Mouse (Mus musculus) spleen, adult 18-20 months (tissue): ENCODE data around the gene Golga2.

Source experiments
- DNase-seq, 2 experiments: peaks; one replicate each; pipeline ENCODE4 v3.0.0; 2022; ENCODE audit warnings: mixed read lengths in 2 of 2

The Golga2 gene

DNA sequence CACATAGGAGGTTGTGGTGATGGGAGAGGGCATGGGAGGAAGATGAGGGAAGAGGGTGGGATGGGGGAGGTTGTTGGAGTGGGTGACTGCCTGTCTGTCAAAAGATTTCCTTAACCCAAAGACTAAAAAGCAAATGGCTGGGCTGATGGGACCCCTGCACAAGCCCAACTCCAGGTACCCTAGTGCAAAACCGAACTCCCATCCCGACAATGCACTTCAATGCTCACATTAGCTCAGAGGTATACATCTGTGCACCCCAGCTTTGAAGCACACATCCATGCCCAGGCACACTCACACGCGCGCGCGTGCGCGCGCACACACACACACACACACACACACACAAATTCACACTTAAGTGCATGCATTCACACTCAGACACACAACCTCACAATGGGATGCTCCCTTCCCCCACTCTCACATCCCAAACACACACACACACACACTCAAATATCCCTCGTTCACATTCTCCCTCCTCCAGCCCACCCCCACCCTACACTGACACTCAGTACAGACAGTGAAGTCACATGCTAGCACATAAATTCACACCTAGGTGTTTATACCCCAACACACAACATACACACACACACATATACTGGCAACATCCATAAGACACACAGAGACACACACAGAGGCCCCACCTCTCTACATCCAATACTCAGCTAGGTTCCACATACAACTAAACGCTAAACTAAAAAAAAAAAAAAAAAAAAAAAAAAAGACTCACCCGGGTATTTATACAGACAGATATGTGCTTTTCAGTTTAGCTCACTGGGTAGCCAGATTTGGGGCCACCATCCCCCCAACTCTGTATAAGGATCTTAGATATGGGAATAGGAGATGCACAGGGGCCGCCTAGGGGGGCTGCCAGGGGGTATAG is 31.8 kb downstream of the Golga2 start:
- no peak for DNase-seq

DNA sequence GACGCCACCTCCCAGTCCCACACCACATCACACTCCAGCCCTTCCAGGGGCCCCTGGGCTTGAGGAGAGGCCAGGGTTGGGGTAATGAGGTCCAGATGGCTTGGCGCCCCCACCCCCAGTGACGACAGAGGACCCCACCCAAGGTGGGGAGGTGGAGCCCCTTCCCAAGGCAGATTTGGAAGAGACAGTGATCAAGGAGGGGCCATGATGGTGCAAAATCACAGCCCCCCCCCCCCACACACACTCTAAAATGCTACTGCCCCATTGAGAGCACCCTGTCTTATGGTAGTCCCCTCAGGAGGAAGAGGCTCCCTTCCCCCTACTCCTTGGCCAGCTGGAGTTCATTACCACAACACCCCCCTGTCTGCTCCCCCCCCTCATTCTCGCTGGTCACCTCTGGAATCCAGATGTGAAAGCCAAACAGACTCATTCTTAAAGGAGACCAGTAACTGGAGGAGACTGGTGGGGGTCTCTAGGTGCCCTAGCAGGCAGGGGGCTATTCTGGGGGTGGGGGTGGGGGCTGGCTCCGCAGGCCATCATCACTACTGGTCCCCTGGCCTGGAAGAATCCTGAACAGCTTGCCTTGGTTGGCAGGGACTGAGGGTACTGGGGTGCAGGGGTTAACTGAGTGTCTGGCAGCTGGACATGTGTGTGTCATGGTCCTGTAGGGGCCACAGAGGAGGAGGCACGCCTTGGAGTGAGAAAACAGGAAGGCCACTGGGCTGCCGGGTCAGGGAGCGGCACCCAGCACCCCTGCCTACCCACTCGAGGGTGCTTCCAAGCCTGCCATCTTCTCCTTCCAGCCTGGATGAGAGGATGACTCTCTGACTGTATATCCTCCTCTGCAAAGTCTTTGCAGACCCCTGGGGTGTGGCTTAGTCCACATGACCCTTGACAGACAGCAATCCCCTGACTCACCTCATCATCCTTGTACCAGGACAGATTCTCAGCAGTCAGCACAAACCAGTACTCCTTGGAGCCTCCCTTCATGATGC is 32.7 kb downstream of the Golga2 start:
- no peak for DNase-seq

DNA sequence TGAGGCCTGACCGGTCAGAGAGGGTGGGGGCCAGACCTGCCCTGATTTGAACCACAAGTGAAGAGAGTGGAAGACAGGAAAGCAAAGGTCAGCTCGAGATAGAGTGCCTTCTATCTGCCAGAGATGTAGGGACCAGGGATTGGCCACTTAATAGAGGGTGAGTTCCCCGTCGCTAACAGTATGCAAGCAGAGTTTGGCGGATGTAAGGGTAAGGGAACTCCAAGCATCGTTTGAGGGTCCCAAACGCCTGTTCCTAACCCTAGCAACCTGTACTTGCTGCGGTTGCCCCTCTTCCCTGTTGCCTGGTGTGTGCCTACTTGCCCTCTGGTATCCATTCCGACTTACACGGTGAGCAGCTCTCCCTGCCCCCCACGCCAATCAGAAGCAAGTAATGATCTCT is 33.5 kb downstream of the Golga2 start:
- no peak for DNase-seq

DNA sequence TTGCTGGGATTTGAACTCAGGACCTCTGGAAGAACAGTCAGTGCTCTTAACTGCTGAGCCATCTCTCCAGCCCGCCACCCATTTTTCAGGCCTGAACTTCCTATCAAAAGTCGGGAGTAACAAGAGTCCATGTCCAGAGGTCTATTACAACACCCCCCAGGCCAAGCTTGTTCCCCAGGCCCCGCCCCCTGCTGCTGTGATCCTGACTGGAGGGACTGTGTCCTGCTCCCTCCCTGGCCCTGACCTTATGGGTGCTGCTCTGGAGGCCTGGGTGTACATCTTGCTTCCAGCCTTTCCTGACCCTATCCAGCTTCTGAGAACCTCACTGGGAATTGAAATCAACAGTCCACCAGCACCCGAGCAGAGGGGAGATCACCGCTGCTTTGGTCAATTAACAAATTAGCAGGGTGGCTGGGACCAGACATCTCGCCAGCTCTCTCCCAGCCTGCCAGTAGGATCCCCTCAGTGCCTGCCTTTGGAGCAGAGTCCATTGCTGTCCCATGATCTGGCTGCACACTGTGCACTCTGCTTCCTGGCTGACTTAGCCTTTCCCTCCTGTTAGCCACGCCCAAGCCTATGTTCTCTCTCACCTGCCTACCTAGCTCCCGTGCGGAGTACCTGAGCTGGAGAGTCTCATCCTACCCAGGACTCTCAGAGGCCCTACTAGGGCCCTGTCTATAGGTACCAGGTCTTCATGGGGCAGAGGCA is 34.6 kb downstream of the Golga2 start:
- DNase-seq, result no peak

DNA sequence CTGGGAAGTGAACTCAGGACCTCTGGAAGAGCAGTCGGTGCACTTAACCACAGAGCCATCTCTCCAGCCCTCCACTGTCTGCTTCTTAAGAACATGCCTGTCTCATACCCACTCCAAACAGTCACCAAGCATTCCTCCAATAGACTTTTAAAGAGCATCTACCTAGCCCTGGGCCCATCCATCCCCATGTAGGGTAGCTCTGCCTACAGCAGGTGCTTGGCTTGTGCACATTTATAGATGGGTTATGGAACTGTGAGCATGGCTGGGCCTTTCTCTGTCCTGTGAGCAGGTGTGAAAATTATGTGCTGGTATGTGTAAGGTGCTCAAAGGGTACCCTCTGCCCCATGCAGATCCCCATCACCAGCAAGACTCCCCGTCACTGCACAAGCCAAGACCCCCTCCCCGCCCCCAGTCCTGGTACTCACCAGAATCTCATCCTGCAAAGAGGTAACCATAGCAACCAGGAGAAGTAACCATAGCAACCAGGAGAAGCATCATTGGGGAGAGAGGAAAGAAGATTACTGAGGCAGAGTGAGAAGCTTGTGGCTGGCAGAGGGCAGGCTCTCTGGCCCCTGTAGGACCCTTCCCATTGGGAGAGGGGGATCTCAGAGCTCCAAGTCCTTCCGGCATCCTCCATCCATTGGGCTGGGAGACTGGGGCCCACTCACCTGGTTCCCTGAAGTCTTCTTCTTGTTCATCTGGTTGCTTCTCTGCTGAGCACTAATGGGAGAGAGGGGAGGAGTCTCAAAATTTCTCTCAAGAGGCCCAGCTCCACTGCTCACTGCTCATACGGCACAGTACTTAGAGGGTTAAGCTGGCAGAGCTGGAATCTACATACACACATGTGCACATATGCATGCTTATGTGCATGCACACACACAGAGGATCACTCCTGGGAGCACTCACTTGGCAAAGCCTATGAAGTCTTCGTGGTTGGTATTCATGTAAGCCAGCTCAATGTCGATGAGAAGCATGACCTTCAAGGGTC is 35.9 kb downstream of the Golga2 start:
- DNase-seq, result no peak

DNA sequence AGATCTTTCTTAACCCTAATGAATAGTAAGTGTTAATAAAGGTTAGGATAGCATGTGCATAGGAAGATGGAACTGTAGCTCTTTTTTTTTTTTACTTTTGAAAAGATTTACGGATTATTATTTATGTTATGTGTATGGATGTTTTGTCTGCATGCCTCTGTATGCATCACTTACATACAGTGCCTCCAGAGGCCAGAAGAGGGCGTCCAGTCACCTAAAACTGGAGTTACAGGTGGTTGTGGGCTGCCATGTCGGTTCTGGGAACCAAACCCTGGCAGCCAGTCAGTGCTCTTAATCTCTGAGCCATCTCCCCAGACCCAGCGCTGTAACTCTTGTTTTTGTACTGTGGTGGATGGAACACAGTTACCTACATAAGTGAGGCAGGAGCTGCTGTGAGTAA is 37.1 kb downstream of the Golga2 start:
- DNase-seq, result no peak

DNA sequence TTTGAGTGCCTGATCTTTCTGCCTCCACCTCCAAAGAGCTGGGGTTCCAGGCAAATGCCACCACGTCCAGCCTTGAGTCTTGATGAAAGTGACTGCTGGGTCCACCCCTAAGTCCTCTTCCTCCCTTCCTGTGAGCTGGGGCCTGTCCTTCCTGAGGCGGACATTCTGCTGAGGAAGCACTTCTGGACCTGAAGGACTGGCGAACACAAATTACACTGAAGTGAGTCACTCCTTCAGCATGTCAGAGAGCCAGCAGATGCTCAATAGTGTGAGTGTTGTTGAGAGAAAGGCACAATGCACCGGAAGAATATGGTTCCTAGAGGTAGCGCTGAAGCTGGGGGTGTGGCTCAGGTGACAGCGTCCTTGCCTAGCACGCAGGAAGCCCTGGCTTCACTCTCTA is 38.2 kb downstream of the Golga2 start:
- DNase-seq, result no peak

DNA sequence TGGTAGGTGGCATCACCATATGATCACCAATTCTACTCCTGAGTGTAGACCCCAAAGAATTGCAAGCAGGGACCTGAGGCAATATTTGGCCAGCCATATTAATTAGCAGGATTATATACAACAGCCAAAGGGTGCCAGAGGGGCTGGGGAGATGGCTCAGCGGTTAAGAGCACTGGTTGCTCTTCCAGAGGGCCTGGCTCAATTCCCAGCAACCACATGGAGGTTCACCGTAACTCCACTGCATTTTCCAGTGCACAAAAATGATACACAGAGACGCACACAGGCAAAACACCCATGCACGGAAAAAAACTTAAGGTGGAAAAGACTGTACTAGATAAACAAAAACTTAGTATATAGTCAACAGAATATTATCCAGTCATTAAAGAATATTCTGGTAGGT is 40.0 kb downstream of the Golga2 start:
- DNase-seq, result no peak

DNA sequence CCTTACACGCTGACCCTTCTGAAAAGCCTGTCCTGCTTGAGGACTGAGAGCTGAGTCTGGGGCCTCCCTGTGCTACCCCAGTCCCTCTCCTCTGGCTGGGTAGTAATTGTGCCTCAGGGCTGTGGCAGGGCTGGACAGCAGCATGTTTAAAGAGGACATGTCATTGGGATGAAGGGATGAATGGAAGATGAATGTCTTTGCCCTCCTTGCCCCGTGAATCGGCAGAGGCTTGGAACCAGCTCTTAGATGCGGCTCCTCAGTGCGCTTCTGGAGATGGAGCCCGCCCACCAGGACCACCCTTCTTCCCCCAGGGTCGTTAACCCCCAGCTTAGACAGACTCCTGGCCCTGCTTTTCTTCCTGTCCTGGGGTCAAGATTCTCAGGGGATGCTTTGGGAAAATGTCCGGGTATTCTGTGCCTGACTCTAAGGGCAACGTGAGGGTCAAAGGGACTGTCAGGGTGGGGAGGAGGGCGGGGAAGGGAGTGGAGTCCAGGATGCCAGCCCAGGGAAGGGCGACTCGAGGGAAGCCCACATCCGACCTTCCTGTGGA is 41.8 kb downstream of the Golga2 start:
- no peak for DNase-seq

DNA sequence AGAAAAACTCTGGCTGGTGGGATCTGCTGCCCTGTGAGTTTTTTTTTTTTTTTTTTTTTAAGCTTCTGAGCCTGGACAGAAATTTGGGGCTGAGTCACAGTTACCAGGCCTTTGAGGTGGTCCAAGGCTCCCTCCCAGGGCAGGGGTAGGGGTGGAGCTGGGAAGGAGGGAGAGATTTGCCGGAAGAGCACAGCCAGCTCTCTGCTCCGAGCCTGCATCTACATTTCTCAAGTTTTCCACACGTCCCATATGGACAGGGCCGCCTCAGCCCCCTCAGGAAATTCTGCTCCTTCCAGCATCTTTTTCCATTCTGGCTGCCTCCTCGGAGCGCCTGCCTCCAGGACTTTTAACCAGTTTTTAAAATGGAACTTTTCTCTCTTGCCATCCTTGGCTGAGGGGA is 42.3 kb downstream of the Golga2 start:
- DNase-seq, result no peak

DNA sequence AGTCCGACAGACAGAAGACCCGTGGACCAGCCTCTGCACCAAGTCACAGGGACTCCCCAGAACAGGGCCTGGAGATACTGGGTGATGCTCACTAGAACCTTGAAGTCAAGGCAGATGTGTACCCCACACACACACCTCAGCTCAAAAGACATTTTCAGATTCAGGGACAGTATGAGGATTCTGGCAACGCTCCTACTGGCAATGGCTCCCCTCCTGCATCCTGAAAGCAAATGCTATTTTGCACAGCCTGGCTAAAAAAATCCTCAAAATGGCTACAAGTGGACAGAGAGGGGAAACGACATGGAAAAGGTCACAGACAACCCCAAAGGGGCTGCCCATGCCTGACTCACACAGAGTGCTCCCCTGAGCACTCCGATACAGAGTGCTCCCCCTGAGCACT is 45.0 kb downstream of the Golga2 start:
- DNase-seq, result no peak

DNA sequence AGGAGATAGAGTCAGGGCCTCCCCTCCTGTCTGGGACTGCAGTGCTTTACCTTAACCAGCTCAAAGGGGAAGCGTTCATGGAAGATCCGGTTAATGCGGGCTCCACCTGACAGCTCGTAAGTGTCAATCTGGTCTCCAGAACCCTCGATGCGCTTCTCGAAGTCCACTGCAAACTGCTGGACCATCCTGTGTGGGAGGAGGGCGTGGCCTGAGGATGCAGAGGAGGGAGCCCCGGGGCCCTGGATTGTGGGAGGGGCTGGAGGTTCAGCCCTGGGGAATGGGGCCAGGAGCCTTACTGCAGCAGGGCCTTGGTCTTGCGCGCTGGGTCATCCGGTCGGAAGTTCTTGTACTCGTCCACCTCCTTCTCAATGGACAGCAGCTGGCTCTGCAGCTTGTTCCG is 48.7 kb downstream of the Golga2 start:
- DNase-seq, result no peak

DNA sequence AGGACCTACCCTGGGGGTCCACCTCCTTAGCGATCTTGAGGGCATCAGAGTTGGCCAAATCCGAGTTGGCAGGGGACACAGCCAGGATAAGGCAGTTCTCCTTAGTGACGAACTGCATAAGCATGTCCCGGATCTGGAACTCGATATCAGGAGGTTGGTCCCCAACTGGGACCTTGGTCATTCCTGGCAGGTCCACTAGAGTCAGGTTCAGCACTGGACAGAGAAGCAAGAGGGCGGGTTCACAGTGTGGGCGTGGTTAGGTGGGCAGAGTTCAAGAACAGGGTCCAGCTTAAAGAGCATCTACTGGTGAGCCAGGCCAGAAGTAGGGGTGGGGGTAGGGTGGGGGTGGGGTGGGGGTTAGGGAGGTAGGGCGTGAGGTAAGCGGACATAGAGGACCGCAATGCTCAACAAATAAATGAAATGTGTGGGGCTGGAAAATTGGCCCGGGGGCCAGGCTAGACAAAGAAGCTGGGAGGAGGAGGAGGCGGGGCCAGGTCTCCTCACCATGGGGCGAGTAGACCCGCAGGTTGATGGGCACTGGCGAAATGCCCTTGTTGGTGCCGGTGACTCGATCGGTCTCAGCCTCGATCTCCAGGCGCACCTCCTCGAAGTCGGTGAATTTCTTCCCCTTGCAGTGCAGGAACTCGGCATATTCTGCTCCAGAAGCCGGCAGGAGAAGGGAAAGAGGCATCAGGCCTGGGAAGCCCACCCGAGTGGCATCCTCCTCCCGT is 52.9 kb downstream of the Golga2 start:
- DNase-seq, result no peak

DNA sequence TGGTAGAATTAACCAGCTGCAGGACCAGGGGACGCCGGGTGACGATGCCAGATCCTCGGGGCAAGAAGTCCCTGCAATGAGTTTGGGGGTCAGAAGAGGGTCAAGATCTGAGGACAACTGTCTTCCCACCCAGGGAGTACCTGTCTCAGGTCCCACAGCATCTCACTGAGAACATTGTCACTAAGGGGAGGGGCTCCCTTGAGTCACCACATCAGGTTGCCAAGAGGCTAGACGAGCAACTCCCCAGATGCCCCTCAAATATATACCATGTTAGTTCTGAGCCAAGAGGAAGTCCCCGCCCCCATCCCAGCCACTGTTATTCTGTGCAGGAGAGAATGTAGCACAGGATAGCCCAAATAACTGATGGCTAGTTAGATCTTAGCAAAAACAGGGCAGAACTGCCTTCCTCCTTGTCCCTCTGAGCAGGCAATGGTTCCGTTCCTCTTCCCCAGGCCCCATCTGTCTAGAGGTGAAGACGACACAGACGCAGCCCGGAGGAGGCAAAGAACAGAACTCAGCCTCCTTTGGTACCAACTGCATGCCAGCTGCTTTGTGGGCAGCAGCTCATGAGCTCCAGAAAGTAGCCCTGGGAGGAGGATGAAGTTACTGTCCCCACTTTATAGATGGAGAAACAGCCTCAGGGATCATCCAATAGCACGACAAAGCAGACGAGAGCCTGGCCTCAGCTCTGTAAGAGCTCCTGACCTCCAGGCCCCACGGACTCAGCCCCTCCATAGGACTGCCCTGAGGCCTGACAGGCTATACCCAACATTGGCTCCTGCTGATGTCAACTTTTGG is 53.9 kb downstream of the Golga2 start:
- DNase-seq, result no peak

DNA sequence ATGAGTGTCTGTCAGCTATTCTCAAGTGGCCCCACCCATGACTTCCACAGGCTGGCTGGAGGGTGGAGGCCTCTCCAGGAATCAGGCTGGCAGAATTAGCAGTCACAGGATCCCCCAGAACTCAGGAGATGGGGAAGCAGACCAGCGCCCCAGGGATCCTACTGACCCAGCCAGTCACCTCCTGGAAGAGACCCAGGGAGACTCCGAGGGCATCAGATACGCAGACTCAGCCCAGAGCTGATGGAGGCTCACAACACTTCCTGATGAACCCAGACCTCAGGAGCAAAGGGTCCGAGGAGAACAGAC is 54.4 kb downstream of the Golga2 start:
- no peak for DNase-seq

DNA sequence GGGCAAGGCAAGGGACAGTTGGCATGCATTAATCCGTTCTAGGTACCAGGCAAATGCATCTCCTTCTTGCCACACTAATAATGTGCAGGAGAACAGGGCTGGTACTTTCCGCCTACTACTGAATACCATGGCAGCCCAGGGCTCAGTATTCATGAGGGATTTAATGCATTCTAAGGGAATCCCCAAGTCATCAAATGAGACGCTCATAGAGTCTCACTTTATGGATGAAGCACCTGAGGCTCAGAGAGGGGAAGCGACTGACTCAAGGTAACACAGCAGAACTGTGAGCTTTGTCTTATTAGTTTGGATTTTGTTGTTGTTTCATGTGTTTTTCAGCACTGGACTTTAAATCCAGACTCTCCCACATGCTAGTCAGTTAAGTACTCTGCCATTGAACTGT is 54.9 kb downstream of the Golga2 start:
- no peak for DNase-seq

DNA sequence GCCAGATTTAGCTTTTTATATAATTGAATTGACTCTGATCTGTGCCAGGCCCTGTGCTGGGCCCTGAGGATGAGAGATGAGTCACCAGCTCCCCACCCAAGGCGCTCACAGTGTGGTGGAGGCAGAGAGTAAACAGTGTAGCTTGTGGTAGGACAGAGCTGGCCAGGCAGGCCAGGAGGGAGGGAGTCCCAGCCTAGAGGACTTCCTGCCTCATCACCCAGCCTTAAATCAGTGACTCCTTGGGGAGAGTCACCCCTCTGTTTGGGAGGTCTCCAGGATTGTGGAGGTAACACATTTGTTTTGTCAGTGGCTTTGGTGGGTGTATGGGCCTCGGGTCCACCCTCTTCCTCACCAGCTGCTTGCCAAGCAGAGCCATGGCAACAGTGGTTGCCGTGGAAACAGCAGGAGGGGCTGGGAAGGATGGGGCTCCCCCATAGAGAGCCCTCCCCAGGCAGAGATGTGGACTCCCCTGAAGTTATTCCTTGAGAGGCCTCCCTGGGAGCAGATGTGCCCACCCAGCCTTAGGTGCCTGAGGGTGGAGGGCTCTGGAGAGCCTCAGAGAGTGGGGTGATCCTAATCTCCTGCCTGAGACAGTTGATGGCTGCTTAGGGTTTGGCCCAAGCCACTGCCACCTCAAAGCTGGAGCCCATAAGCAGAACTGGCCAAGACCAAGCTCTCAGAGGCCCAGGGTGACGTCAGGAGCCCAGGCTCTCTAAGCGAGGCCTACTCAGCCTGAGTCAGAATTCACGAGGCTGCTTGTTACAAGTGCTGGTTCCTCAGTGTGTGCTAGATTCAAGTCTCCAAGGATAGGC is 55.6 kb downstream of the Golga2 start:
- no peak for DNase-seq

DNA sequence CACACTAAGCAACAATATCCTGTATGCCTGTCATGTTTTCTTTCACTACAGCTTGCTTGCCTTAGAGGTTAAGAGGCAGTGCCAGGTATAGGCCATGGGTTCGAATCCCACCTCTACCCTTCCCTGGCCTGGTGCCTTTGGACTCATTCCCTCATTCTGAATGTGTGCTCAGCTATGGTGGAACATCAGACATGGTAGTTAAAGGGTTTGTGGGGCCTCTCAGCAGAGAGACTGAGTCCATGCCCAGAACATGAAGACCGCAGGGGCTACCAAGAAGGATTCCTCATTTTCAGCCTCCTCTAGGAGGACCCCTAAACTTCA is 56.1 kb downstream of the Golga2 start:
- no peak for DNase-seq

DNA sequence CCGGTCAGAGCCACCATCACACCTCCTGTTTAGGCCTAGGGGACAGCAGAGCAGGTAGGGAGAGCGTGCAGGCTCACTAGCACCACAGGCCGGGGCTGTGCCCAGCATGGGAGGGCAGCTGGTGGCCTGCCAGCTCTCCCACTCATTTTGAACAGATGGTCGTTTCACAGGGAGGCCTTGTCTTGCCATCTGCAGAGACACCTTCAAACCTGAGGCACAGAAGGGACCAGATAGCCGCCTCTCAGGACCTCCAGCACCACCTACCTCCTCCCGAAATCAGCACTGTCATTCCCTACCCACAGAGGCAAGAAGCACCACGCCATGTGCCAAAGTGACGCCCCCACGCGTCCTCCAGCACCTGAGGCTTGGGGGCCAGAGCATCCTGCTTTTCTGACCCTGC is 56.9 kb downstream of the Golga2 start:
- no peak for DNase-seq
